Mouse (Mus musculus) cerebellum, adult (tissue): ENCODE measurements around the gene Drg1.
"Not testable (repeated sequence)": the region's sequence is repeated elsewhere in the genome, so short reads cannot be mapped to it uniquely, and the experiment has no call there.

ENCODE experiments used
- ATAC-seq: cut with Nextera tagmentation; 2 replicates; pipeline ENCODE4 v1.9.2; 2017; ENCODE audit warnings: mild to moderate bottlenecking, moderate library complexity, mixed read lengths; ENCODE audit not compliant: insufficient number of reproducible peaks, low FRiP score, low TSS enrichment

Drg1 gene

GRCm38 (mm10) chr11:3232248-3232647, 34.0 kb downstream of the Drg1 start:
- no peak for ATAC-seq

- ATAC-seq, result no peak
These were observed 39.1 kb downstream of the Drg1 start for GRCm38 (mm10) chr11:3227113-3227512.

- ATAC-seq, result no peak
These were observed 43.1 kb downstream of the Drg1 start for GRCm38 (mm10) chr11:3223105-3223504.

- no peak for ATAC-seq
These were observed 53.7 kb downstream of the Drg1 start for GRCm38 (mm10) chr11:3212526-3212925.

GRCm38 (mm10) chr11:3206783-3207182, 59.4 kb downstream of the Drg1 start:
- no peak for ATAC-seq

GRCm38 (mm10) chr11:3205207-3205606, 61.0 kb downstream of the Drg1 start:
- no peak for ATAC-seq

- ATAC-seq, result no peak
These were observed 62.4 kb downstream of the Drg1 start for GRCm38 (mm10) chr11:3203771-3204170.

- peak; percentile 8; the same call in 1 of the 2 replicates for ATAC-seq
These were observed 63.3 kb downstream of the Drg1 start for GRCm38 (mm10) chr11:3202781-3203441.

- ATAC-seq, result peak; percentile 39; the same call in 1 of the 2 replicates
These were observed 63.9 kb downstream of the Drg1 start, which contains the start of gene Eif4enif1 for GRCm38 (mm10) chr11:3202231-3202701. Eif4enif1 (plus strand) TSS chr11:3202392.

- ATAC-seq, result no peak
These were observed 64.6 kb downstream of the Drg1 start for GRCm38 (mm10) chr11:3201326-3202230.

GRCm38 (mm10) chr11:3200636-3201035, 65.6 kb downstream of the Drg1 start:
- ATAC-seq, result not testable (repeated sequence)

- ATAC-seq, result no peak
These were observed 72.9 kb downstream of the Drg1 start, which contains the start of gene Sfi1 for GRCm38 (mm10) chr11:3193363-3193762. Sfi1 (minus strand) TSS chr11:3193463.

- ATAC-seq, result not testable (repeated sequence)
These were observed 83.5 kb downstream of the Drg1 start for GRCm38 (mm10) chr11:3182707-3183106.

- ATAC-seq, result not testable (repeated sequence)
These were observed 84.2 kb downstream of the Drg1 start for GRCm38 (mm10) chr11:3181971-3182370.

- 0 out of 2 replicates have a peak, but pooled peaks have one; percentile 4 for ATAC-seq
These were observed 85.0 kb downstream of the Drg1 start for GRCm38 (mm10) chr11:3181250-3181649.

GRCm38 (mm10) chr11:3180510-3181160, 85.6 kb downstream of the Drg1 start:
- not testable (repeated sequence) for ATAC-seq

GRCm38 (mm10) chr11:3179726-3180092, 86.5 kb downstream of the Drg1 start:
- ATAC-seq, result not testable (repeated sequence)

GRCm38 (mm10) chr11:3178968-3179725, 87.1 kb downstream of the Drg1 start:
- ATAC-seq, result not testable (repeated sequence)

- peak; percentile 63 for ATAC-seq
These were observed 92.5 kb downstream of the Drg1 start for GRCm38 (mm10) chr11:3173425-3174318.
